In genomic region chr3:94691694-94692093, GRCm38 (mm10) we compare ENCODE assay signal across 20 mouse cellular contexts. TPM values are rescaled to one million over a fixed set of nuclear protein-coding genes. Genes with fewer than 3 reads are reported as not detected.
DNase-seq lines count a peak whose midpoint lies in the region; TF ChIP-seq lines count a peak whose summit lies in the region.
"Not testable (repeated sequence)": the region's sequence is repeated elsewhere in the genome, so short reads cannot be mapped to it uniquely, and the experiment has no call there.
"Had no signal": no experiment of that assay in that cellular context is flagged by ENCODE, and none has a peak within 500 bp of the region (broad histone marks: within the 10 kb centered on the region; RNA-seq: fewer than 3 reads in every experiment).

No protein-coding gene starts in this region.

- not testable (repeated sequence) for TF ChIP-seq EP300 in MEL (IDR thresholded peaks at IDR 0.05; ENCODE audit: low read depth in 1 of 2, low read length in 2 of 2)

- H3K36me3 ChIP-seq in MEL (ENCODE audit: control insufficient read depth in 1 of 2, insufficient read depth in 2 of 2, low read length in 2 of 2); liver, adult 2 months (ENCODE audit: control insufficient read depth, insufficient read depth, low read length): not testable (repeated sequence)

- peak; percentile 54 for DNase-seq in MEL (ENCODE audit: low read depth, low spot score)
- DNase-seq in heart, adult 11 months = peak; percentile 76
- DNase-seq in liver, adult 2 months (ENCODE audit: extremely low read depth, low read depth, low spot score) = not testable (repeated sequence)

- H3K9me3 ChIP-seq in MEL (replicated peaks; ENCODE audit: insufficient read depth, low read length) = not testable (repeated sequence)

- TF ChIP-seq POLR2A in MEL (IDR thresholded peaks at IDR 0.05; ENCODE audit: control insufficient read depth in 1 of 2, insufficient read depth in 1 of 2, low read depth in 1 of 2, low read length in 2 of 2, poor library complexity in 1 of 2); liver, adult 2 months (IDR thresholded peaks at IDR 0.05; ENCODE audit: extremely low read depth, insufficient read depth, low read length): not testable (repeated sequence)

- not testable (repeated sequence) for H3K27me3 ChIP-seq in MEL (ENCODE audit: control insufficient read depth in 1 of 2, insufficient read depth in 2 of 2, low read length in 2 of 2); liver, adult 2 months (ENCODE audit: control insufficient read depth, insufficient read depth, low read length)

- peaks cover 9 to 23% of the 10 kb centered on the region in 2 experiments for H3K4me1 ChIP-seq in MEL (ENCODE audit: control insufficient read depth in 1 of 2, insufficient read depth in 2 of 2, low read length in 2 of 2)
- H3K4me1 ChIP-seq in liver, adult 2 months (ENCODE audit: control insufficient read depth, insufficient read depth, low read length) = peaks cover 30% of the 10 kb centered on the region

- H3K27ac ChIP-seq in MEL (ENCODE audit: control insufficient read depth, low read depth, low read length) = not testable (repeated sequence)
- H3K27ac ChIP-seq in liver, adult 2 months (replicated peaks; ENCODE audit: insufficient read depth, low read depth, low read length) = peak overlapping the region; percentile 70

- H3K9ac ChIP-seq in MEL (ENCODE audit: control insufficient read depth, low read depth, low read length, poor library complexity, severe bottlenecking); liver, adult 2 months (ENCODE audit: low read depth, low read length): not testable (repeated sequence)

- H3K4me3 ChIP-seq in MEL (ENCODE audit: control insufficient read depth in 1 of 2, insufficient read depth in 1 of 2, low read depth in 2 of 2, low read length in 2 of 2); liver, adult 2 months (ENCODE audit: insufficient read depth, low read depth, low read length): not testable (repeated sequence)

- not testable (repeated sequence) for TF ChIP-seq RAD21 in MEL (IDR thresholded peaks at IDR 0.05; ENCODE audit: low read depth, low read length)

- not testable (repeated sequence) for TF ChIP-seq CTCF in MEL (IDR thresholded peaks at IDR 0.05 in 2 of 3, conservative IDR thresholded peaks at IDR 0.05 in 1 of 3; ENCODE audit: control insufficient read depth in 1 of 3, insufficient read depth in 1 of 3, low read depth in 2 of 3, low read length in 3 of 3, poor library complexity in 1 of 3, severe bottlenecking in 1 of 3); liver, adult 2 months (IDR thresholded peaks at IDR 0.05; ENCODE audit: low read depth, low read length)

- not testable (repeated sequence) for H3K79me2 ChIP-seq in MEL (ENCODE audit: control insufficient read depth, insufficient read depth, low read length, poor library complexity); liver, adult 2 months (ENCODE audit: control insufficient read depth, insufficient read depth, low read length)

- WGBS in liver, adult 2 months = 91% methylated on average over 4 of the region's 4 CpGs

TF ChIP-seq in MEL, 35 proteins besides CTCF, POLR2A, EP300 and RAD21:
- TF ChIP-seq GATA1 (IDR thresholded peaks at IDR 0.05; ENCODE audit: low read depth, low read length) (0 out of 2 replicates have a peak, but pooled peaks have one; percentile 33), BHLHE40 (IDR thresholded peaks at IDR 0.05; ENCODE audit: borderline replicate concordance, low read depth, low read length) (peak; percentile 76; the same call in 1 of the 2 replicates), ZNF384 (IDR thresholded peaks at IDR 0.05; ENCODE audit: low read depth, low read length) (peak; percentile 77), USF1 (IDR thresholded peaks at IDR 0.05; ENCODE audit: low read depth, low read length) (peak; percentile 88)

RNA-seq across cellular contexts. Expression of gene Selenbp2, which starts 1.7 kb away (rescaled TPM):
- total RNA-seq in MEL (2012; rRNA removed) = 35.7 and 60.7 TPM in 2 replicates
- 10 to 100 TPM in 1 of 2 experiments, not detected in 1; 67.0 TPM for polyA plus RNA-seq in MEL (2012; ENCODE audit: insufficient read depth in 1 of 2, insufficient read length in 2 of 2, low read depth in 1 of 2, low replicate concordance in 2 of 2, missing spikeins in 1 of 2)
- total RNA-seq in liver, adult 2 months (2014; rRNA removed) = 57.4 and 86.2 TPM in 2 replicates
- polyA plus RNA-seq in liver, adult 2 months (2012; rRNA removed) = 24.5 and 148 TPM in 2 replicates
- total RNA-seq: CH12.LX, ES-E14 had no signal
- polyA plus RNA-seq: activated CD4-positive, CD25-positive, alpha-beta regulatory T cell, adult 4 months; C2C12; CD4-positive, CD25-positive, alpha-beta regulatory T cell, adult 4 months had no signal

RNA-seq across cellular contexts. Expression of gene Tuft1, which starts 33.0 kb away (rescaled TPM):
- 4.8 and 6.6 TPM in 2 replicates for total RNA-seq in MEL (2012; rRNA removed)
- 10 to 100 TPM in 1 of 2 experiments, not detected in 1; 13.5 TPM for polyA plus RNA-seq in MEL (2012; ENCODE audit: insufficient read depth in 1 of 2, insufficient read length in 2 of 2, low read depth in 1 of 2, low replicate concordance in 2 of 2, missing spikeins in 1 of 2)
- 2.1 and 2.6 TPM in 2 replicates for total RNA-seq in liver, adult 2 months (2014; rRNA removed)
- 2.6 and 7.3 TPM in 2 replicates for polyA plus RNA-seq in liver, adult 2 months (2012; rRNA removed)

RNA-seq across cellular contexts. Expression of gene Gm10972, which starts 48.8 kb away (rescaled TPM):
- not detected in 2 replicates for total RNA-seq in MEL (2012; rRNA removed)
- polyA plus RNA-seq in MEL (2012; ENCODE audit: insufficient read depth in 1 of 2, insufficient read length in 2 of 2, low read depth in 1 of 2, low replicate concordance in 2 of 2, missing spikeins in 1 of 2) = not detected
- total RNA-seq in liver, adult 2 months (2014; rRNA removed) = not detected in 2 replicates
- polyA plus RNA-seq in liver, adult 2 months (2012; rRNA removed) = not detected in 2 replicates
- total RNA-seq: adrenal gland, adult 18-20 months; adrenal gland, adult 2 months; adrenal gland, adult 8-10 months; adrenal gland, postnatal 10 days; adrenal gland, postnatal 14 days; adrenal gland, postnatal 25 days; adrenal gland, postnatal 36 days; adrenal gland, postnatal 4 days; CH12.LX; ES-E14; G1E had no signal
- polyA plus RNA-seq: activated CD4-positive, CD25-positive, alpha-beta regulatory T cell, adult 4 months; adrenal gland, adult 2 months; brain, embryonic 14.5 days; C2C12; CD4-positive, CD25-positive, alpha-beta regulatory T cell, adult 4 months; cerebellum, adult 2 months; G1E; Patski had no signal
